Mouse (Mus musculus) large intestine, adult 2 months (tissue): ENCODE measurements around the gene Eras. TPM values are rescaled to one million over a fixed set of nuclear protein-coding genes. Genes with fewer than 3 reads are reported as not detected.
"Not testable (repeated sequence)": the region's sequence is repeated elsewhere in the genome, so short reads cannot be mapped to it uniquely, and the experiment has no call there.

Experiments used
- DNase-seq: peaks from one replicate; pipeline ENCODE4 v3.0.0-alpha.2; 2012; ENCODE audit warnings: low read depth, low spot score
- WGBS: fragments of 180-500 bp; shearing (Covaris S2); methylation state at CpG from one replicate; pipeline ENCODE4 v1.1.7; 2018; 5-methylcytosine and 5-hydroxymethylcytosine counted together
- polyA plus RNA-seq: library from polyadenylated mRNA; depleted of rRNA; stranded (reverse); fragments of >200 nt; gene quantifications from 2 replicates; pipeline ENCODE4 v1.2.3, GENCODE M21; 2012; rRNA removed

The Eras gene
- polyA plus RNA-seq, 1 experiment: not detected

DNA sequence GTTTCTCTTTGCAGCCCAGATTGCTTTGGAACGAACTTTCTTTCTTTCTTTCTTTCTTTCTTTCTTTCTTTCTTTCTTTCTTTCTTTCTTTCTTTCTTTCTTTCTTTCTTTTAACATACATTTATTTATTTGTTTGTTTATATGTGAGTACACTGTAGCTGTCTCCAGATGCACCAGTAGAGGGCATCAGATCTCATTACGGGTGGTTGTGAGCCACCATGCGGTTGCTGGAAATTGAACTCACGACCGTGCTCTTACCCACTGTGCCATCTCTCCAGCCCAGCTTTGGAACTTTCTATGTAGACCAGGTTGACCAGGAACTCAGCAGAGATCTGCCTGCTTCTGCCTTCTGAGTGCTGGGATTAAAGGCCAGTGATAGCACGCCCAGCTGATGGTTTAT, 10.4 kb downstream of the Eras start:
- 72% methylated on average over 6 of the region's 6 CpGs for WGBS
- DNase-seq: not testable (repeated sequence)

GRCm38 (mm10) chrX:7915669-7916068, 12.7 kb downstream of the Eras start:
- DNase-seq: not testable (repeated sequence)
- 22% methylated on average over 3 of the region's 3 CpGs for WGBS

GRCm38 (mm10) chrX:7910473-7910872, 17.9 kb downstream of the Eras start:
- DNase-seq: no peak
- 56% methylated on average over 6 of the region's 6 CpGs for WGBS

- WGBS: 88% methylated on average over 4 of the region's 4 CpGs
Observed at GRCm38 (mm10) chrX:7909242-7909641, 19.2 kb downstream of the Eras start, which contains the start of gene Gm10490. Gene Gm10490, plus strand, starts transcription at chrX:7909542.

DNA sequence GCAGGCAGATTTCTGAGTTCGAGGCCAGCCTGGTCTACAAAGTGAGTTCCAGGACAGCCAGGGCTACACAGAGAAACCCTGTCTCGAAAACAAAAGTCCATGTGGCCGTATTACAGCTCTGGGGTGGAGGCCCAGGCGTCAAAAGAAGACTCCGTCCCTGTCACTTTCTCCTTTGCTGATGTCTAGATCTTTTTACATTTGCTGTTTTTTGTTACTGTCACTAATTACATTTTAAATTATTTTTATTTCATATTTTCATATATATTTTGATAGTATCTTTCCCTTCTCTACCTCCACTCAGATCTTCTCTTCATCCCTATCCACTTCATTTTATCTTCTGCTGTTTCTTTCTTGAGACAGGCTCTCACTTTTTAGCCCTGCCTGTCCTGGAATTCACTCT, 20.7 kb downstream of the Eras start, which contains the start of gene Gm10491:
Gene Gm10491 (minus strand): TSS at position 101 of the 400 bp plus-strand sequence.
- 90% methylated on average over 5 of the region's 5 CpGs for WGBS
- DNase-seq: no peak

More at GRCm38 (mm10) chrX:7909242-7909641, 19.2 kb downstream of the Eras start, which contains the start of gene Gm10490:
- not testable (repeated sequence) for DNase-seq

DNA sequence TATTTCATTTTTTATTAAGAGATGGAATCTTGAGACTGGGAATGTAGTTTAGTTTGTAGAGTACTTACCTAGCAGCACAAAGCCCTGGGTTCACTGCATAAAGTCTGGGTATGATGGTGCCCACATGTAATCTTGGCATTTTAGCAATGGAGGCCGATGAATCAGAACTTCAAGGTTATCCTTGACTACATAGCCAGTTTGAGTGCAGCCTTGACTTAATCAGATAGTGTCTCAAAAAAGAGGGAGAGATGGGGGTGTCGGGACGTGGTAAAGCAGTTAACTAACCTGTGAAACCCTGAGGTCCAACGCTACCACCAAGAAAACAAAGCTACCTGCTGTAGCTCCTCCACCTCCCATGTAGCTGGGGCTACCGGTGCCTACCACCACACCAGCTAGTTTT, 24.0 kb downstream of the Eras start:
- no peak for DNase-seq
- 91% methylated on average over 5 of the region's 5 CpGs for WGBS

DNA sequence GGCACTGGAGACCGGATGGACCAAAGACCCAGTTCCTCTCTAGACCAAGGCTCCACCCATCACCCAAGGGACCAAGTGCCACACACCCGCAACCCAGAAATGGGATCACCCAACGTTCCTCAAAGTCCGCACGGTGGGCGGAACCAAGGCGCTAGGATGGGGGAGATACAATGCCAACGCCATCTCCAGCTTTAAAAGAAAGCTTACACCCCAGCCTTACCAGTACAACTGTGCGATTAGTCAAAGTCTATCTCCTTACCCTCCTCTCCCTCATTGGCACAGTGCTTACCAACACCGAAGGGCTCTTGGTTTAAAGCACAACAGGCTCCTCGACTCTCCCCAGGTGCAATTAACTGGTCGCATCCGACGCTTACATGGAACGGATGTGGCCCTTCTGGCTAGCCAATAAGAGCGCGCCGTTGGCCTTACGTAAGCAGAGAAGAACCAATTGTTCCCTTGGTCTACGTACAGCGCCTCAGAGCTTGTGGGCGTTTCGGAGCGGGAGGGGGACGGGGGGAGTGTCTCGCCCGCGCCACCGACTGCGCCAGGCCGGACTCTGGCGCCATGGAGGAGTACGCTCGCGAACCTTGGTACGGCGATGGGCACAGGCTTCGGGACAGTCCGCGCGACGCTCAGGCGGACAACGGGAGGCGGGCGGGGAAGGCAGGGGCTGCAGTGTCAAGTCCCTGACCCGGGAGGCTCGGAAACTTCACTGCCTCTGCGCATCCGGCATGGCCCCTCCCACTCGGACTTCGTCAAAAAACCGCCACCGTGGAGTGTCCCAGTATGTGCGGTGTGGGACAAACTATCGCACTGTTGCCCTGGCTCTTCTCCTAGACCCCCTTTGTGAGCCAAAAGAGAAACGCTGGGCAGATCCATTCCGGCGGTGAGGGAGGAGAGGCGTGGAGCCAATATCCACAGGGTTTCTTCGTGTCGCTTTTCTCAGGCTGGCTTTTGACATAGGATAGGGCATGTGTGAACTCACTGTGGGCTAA, 29.2 kb downstream of the Eras start, which contains the start of the genes Pqbp1 and Timm17b:
Gene Pqbp1 (minus strand): TSS at position 390 of the 995 bp plus-strand sequence.
Gene Timm17b (plus strand): TSS at position 478 of the 995 bp plus-strand sequence.
- DNase-seq: peak; percentile 67
- WGBS: 15% methylated on average over 62 of the region's 62 CpGs

DNA sequence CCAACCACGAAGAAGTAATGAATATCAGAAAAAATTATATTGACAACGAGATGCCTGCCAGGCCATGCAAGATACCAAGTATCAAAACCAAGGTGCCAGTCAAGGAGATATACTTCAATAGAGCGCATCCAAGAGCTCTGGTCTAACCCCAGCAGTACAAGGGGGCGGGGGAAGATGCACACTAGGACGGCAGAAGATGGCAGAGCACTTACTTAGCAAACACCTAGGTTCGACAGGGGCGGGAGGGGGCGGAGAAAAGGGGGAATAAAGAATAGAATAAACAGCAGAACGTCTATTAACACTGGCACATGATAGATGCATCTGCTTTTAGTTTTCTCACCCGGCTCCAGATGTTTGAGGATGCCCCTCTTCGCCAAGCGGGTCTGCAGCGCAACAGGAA, 30.2 kb downstream of the Eras start:
- WGBS: 30% methylated on average over 13 of the region's 13 CpGs
- DNase-seq: no peak

DNA sequence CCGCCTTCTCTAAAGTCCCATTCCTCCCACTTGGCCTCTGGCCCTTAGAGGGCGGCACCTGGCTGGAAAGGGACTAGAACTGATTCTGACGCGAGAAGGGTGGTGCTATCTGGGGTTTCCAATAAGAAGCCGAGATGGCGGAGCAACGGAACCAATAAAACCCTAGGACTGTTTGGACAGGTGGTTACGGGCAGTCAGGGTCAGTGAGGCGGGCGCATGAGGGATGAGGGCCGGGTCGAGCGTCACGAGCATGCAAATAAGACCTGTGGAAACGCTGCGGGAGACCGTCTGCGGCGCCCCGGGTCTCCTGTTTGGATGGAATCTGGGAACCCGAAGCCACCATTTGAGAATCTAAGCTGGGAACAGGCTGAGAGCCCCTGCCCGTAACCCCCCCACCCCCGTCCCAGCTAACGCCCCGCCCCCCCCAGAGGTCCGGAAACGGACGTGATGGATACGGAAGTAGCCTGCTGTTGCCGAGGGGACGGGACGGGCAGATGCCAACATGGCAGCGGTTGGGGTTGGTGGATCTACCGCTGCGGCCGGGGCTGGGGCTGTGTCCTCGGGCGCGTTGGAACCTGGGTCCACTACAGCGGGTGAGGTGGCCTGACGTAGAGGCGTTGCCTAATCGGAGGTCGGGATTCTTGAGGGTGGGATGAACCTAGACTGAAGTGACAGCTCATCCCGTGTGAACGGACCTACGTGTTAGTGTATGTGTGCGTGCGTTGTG, 44.4 kb downstream of the Eras start, which contains the start of gene Slc35a2:
Gene Slc35a2 (plus strand): TSS at position 188 of the 727 bp plus-strand sequence.
- peak; percentile 80 for DNase-seq
- WGBS: 15% methylated on average over 43 of the region's 49 CpGs

- WGBS: 16% methylated on average over 11 of the region's 11 CpGs
- no peak for DNase-seq
Observed at GRCm38 (mm10) chrX:7879819-7880218, 48.6 kb downstream of the Eras start.

DNA sequence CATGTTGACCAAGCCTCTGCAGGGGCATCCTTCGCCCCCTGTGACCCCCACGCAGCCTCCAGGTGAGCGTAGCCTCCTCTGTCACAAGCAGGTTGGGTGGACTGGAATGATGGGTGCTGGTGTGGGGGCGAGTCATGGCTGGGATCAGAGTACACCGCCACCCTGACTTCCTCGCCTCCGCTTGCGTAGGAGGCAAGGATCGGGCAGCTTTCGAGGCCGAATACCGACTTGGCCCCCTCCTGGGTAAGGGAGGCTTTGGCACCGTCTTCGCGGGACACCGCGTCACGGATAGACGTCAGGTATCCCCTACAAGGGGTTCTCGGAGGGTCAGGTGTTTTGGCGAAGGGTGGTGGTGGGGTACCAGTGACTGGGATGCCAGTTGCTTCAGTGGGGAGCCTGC, 49.9 kb downstream of the Eras start:
- DNase-seq: no peak
- WGBS: 22% methylated on average over 21 of the region's 21 CpGs

- peak; percentile 40 for DNase-seq
- 14% methylated on average over 38 of the region's 38 CpGs for WGBS
Observed at GRCm38 (mm10) chrX:7878007-7878419, 50.4 kb downstream of the Eras start, which contains the start of gene Pim2. Gene Pim2, plus strand, starts transcription at chrX:7878262.

Other genes starting within 250 kb of the Eras start
- gene Magix, start 247.4 kb downstream of the Eras start, polyA plus RNA-seq: 1.0 and 1.1 TPM in 2 replicates
- 5.3 and 7.4 TPM in 2 replicates for gene Gpkow, start 231.5 kb downstream of the Eras start, polyA plus RNA-seq
- gene Wdr45, start 214.3 kb downstream of the Eras start, polyA plus RNA-seq: 27.0 and 38.0 TPM in 2 replicates
- gene Gm45208, start 206.4 kb downstream of the Eras start, polyA plus RNA-seq: 0.10 TPM in 1 of 2 replicates, not detected in the other
- 28.5 and 28.9 TPM in 2 replicates for gene Praf2, start 200.2 kb downstream of the Eras start, polyA plus RNA-seq
- 10.2 and 20.5 TPM in 2 replicates for gene Ccdc120, start 177.7 kb downstream of the Eras start, polyA plus RNA-seq
- gene Tfe3, start 166.0 kb downstream of the Eras start, polyA plus RNA-seq: 12.4 and 17.6 TPM in 2 replicates
- gene Gripap1, start 138.8 kb downstream of the Eras start, polyA plus RNA-seq: 19.5 and 33.3 TPM in 2 replicates
- 1.0 and 1.2 TPM in 2 replicates for gene Kcnd1, start 106.3 kb downstream of the Eras start, polyA plus RNA-seq
- 31.4 and 35.7 TPM in 2 replicates for gene Otud5, start 87.2 kb downstream of the Eras start, polyA plus RNA-seq
- gene Pim2, start 50.3 kb downstream of the Eras start, polyA plus RNA-seq: 13.4 and 13.8 TPM in 2 replicates
- 118 and 125 TPM in 2 replicates for gene Slc35a2, start 44.6 kb downstream of the Eras start, polyA plus RNA-seq
- gene Pqbp1, start 29.3 kb downstream of the Eras start, polyA plus RNA-seq: 38.8 and 48.6 TPM in 2 replicates
- 38.0 and 40.1 TPM in 2 replicates for gene Timm17b, start 29.2 kb downstream of the Eras start, polyA plus RNA-seq
- gene Gm10491, start 20.8 kb downstream of the Eras start, polyA plus RNA-seq: not detected in 2 replicates
- gene Gm10490, start 19.1 kb downstream of the Eras start, polyA plus RNA-seq: not detected in 2 replicates
- gene Pcsk1n, start 8.8 kb downstream of the Eras start, polyA plus RNA-seq: 4.3 and 6.0 TPM in 2 replicates
- 10.8 and 12.5 TPM in 2 replicates for gene Hdac6, start 19.3 kb upstream of the Eras start, polyA plus RNA-seq
- 0.05 and 0.14 TPM in 2 replicates for gene Gata1, start 49.5 kb upstream of the Eras start, polyA plus RNA-seq
- 65.2 and 101 TPM in 2 replicates for gene Glod5, start 89.9 kb upstream of the Eras start, polyA plus RNA-seq
- 19.4 and 22.3 TPM in 2 replicates for gene Suv39h1, start 146.2 kb upstream of the Eras start, polyA plus RNA-seq
- gene Was, start 161.9 kb upstream of the Eras start, polyA plus RNA-seq: 5.3 and 7.2 TPM in 2 replicates
- 38.4 and 74.3 TPM in 2 replicates for gene Wdr13, start 204.3 kb upstream of the Eras start, polyA plus RNA-seq
- gene Rbm3, start 217.3 kb upstream of the Eras start, polyA plus RNA-seq: 76.6 and 101 TPM in 2 replicates
- 10.8 and 11.8 TPM in 2 replicates for gene Tbc1d25, start 247.6 kb upstream of the Eras start, polyA plus RNA-seq